Mouse (Mus musculus): Measurements from ENCODE around the gene AC129217.1. TPM values are rescaled to one million over a fixed set of nuclear protein-coding genes. Genes with fewer than 3 reads are reported as not detected.

The AC129217.1 gene
- total and polyA plus RNA-seq, 3 experiments: 0.23 to 53.4 TPM; not detected in 1

DNA sequence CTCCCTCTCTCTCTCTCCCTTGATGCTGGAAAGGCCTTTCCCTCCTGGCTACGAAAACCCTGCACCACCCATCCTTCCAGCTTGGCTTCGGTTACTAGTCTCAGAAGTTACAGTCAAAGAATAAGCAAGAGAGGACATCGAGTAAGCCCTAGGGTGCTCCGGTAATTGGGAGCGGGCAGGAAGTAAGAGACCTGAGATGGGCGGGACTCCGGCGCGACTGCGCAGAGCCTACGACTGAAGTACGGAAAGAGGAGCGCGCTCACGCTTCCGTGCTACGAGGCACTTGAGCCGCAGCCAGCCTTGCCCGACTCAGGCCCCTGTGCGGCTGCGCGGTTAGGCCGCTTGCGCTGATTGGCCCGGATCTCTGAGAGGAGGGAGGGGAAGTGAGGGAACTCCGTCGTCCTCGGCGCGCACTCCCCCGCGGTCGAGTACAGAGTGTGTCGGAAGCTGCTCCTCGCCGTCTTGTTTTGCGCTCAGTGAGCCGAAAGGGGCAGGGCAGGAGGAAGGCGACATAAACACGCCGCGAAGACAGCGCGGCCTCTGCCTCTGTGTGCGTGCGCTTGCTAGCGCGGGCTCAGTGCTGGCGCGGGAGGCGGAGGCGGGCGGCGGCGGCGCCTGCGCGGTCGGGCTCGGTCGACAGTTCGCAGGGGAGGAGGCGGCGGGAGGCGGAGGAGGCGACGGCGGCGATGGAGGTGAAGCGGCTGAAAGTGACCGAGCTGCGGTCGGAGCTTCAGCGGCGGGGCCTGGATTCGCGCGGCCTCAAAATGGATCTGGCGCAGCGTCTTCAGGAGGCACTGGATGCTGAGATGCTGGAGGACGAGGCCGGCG, 9.8 kb upstream of the AC129217.1 start, which contains the start of gene Hnrnpul2 (continued):
- TF ChIP-seq CHD2 (IDR thresholded peaks at IDR 0.05; ENCODE audit: low read length) (no peak), USF2 (IDR thresholded peaks at IDR 0.05; ENCODE audit: borderline replicate concordance in 1 of 2, insufficient read depth in 1 of 2, low read depth in 1 of 2, low read length in 2 of 2) (no peak), BHLHE40 (IDR thresholded peaks at IDR 0.05; ENCODE audit: borderline replicate concordance, low read depth, low read length) (0 out of 2 replicates have a peak, but pooled peaks have one; percentile 12), RCOR1 (IDR thresholded peaks at IDR 0.05; ENCODE audit: low read depth, low read length) (no peak)

DNA sequence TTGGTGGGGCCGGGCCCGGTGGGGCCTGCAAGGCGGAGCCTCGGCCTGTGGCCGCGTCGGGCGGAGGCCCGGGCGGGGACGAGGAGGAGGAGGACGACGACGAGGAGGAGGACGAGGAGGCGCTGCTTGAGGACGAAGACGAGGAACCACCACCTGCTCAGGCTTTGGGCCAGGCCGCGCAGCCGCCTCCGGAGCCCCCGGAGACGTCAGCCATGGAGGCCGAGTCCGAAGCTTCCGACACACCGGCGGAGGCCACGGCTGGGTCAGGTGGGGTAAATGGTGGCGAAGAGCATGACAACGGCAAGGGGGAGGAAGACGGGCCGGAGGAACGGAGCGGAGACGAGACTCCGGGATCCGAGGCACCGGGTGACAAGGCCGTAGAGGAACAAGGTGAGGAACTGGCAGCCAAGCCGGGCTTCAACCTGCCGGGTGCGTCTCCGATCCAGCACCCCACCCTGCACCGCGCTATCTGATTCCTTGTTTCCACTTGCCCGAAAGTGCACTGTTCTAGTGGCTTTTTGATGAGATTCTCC, 9.1 kb upstream of the AC129217.1 start:
- Histone ChIP-seq H3K27me3 (ENCODE audit: control insufficient read depth in 1 of 2, insufficient read depth in 2 of 2, low read length in 2 of 2) (no peaks in the 10 kb centered on the region), H3K36me3 (ENCODE audit: control insufficient read depth in 1 of 2, insufficient read depth in 2 of 2, low read length in 2 of 2) (peaks cover 21 to 28% of the 10 kb centered on the region in 2 experiments), H3K79me2 (ENCODE audit: control insufficient read depth, insufficient read depth, low read length, poor library complexity) (peaks cover 56% of the 10 kb centered on the region), H3K27ac (ENCODE audit: control insufficient read depth, low read depth, low read length) (peak overlapping the region; percentile 98), H3K4me3 (ENCODE audit: control insufficient read depth in 1 of 2, insufficient read depth in 1 of 2, low read depth in 2 of 2, low read length in 2 of 2) (peak overlapping the region; percentile 96 to 98), H3K9me3 (replicated peaks; ENCODE audit: insufficient read depth, low read length) (no peaks in the 10 kb centered on the region), H3K4me1 (ENCODE audit: control insufficient read depth in 1 of 2, insufficient read depth in 2 of 2, low read length in 2 of 2) (peaks cover 5 to 11% of the 10 kb centered on the region in 2 experiments; a peak in 3 of 4 replicates), H3K9ac (ENCODE audit: control insufficient read depth, low read depth, low read length, poor library complexity, severe bottlenecking) (peak overlapping the region; percentile 93)
- TF ChIP-seq ETS1 (IDR thresholded peaks at IDR 0.05; ENCODE audit: low read depth, low read length) (no peak), NELFE (IDR thresholded peaks at IDR 0.05; ENCODE audit: low read depth, low read length) (no peak), POLR2A (IDR thresholded peaks at IDR 0.05; ENCODE audit: control insufficient read depth in 1 of 2, insufficient read depth in 1 of 2, low read depth in 1 of 2, low read length in 2 of 2, poor library complexity in 1 of 2) (peak in 1 of 2 experiments; percentile 34; a peak in 1 of 4 replicates), GABPA (IDR thresholded peaks at IDR 0.05; ENCODE audit: low read depth, low read length) (no peak), UBTF (IDR thresholded peaks at IDR 0.05; ENCODE audit: borderline replicate concordance, insufficient read depth, low read depth, low read length) (peak; percentile 69; the same call in 1 of the 2 replicates), RCOR1 (IDR thresholded peaks at IDR 0.05; ENCODE audit: low read depth, low read length) (no peak), CTCF (IDR thresholded peaks at IDR 0.05 in 2 of 3, conservative IDR thresholded peaks at IDR 0.05 in 1 of 3; ENCODE audit: control insufficient read depth in 1 of 3, insufficient read depth in 1 of 3, low read depth in 2 of 3, low read length in 3 of 3, poor library complexity in 1 of 3, severe bottlenecking in 1 of 3) (no peak), NRF1 (IDR thresholded peaks at IDR 0.05; ENCODE audit: insufficient read depth, low read depth, low read length, poor library complexity, severe bottlenecking) (no peak), CHD1 (IDR thresholded peaks at IDR 0.05; ENCODE audit: low read depth, low read length) (peak; percentile 16; the same call in 1 of the 2 replicates), MAZ (IDR thresholded peaks at IDR 0.05; ENCODE audit: low read depth, low read length) (no peak), JUND (IDR thresholded peaks at IDR 0.05; ENCODE audit: low read depth, low read length) (no peak)
- DNase-seq (ENCODE audit: low read depth, low spot score): peak; percentile 66

GRCm38 (mm10) chr19:8821146-8821545, 8.4 kb upstream of the AC129217.1 start:
- Histone ChIP-seq H3K27me3 (ENCODE audit: control insufficient read depth in 1 of 2, insufficient read depth in 2 of 2, low read length in 2 of 2) (no peaks in the 10 kb centered on the region), H3K4me3 (ENCODE audit: control insufficient read depth in 1 of 2, insufficient read depth in 1 of 2, low read depth in 2 of 2, low read length in 2 of 2) (peak overlapping the region; percentile 96 to 98), H3K9ac (ENCODE audit: control insufficient read depth, low read depth, low read length, poor library complexity, severe bottlenecking) (peak overlapping the region; percentile 93), H3K36me3 (ENCODE audit: control insufficient read depth in 1 of 2, insufficient read depth in 2 of 2, low read length in 2 of 2) (peaks cover 26 to 30% of the 10 kb centered on the region in 2 experiments), H3K79me2 (ENCODE audit: control insufficient read depth, insufficient read depth, low read length, poor library complexity) (peaks cover 53% of the 10 kb centered on the region), H3K27ac (ENCODE audit: control insufficient read depth, low read depth, low read length) (peak overlapping the region; percentile 98), H3K4me1 (ENCODE audit: control insufficient read depth in 1 of 2, insufficient read depth in 2 of 2, low read length in 2 of 2) (peaks cover 5 to 11% of the 10 kb centered on the region in 2 experiments; a peak in 3 of 4 replicates), H3K9me3 (replicated peaks; ENCODE audit: insufficient read depth, low read length) (no peaks in the 10 kb centered on the region)
- DNase-seq (ENCODE audit: low read depth, low spot score): peak; percentile 35
- TF ChIP-seq ZKSCAN1 (IDR thresholded peaks at IDR 0.05; ENCODE audit: low read depth, low read length): no peak
- TF ChIP-seq SIN3A (IDR thresholded peaks at IDR 0.05; ENCODE audit: low read length): no peak; the same call in 1 of the 2 replicates
- TF ChIP-seq ZC3H11A (IDR thresholded peaks at IDR 0.05; ENCODE audit: low read depth, low read length): no peak
- TF ChIP-seq BHLHE40 (IDR thresholded peaks at IDR 0.05; ENCODE audit: borderline replicate concordance, low read depth, low read length): no peak
- TF ChIP-seq MAZ (IDR thresholded peaks at IDR 0.05; ENCODE audit: low read depth, low read length): no peak
- no peak for TF ChIP-seq ZMIZ1 (IDR thresholded peaks at IDR 0.05; ENCODE audit: low read depth, low read length)
- TF ChIP-seq USF2 (IDR thresholded peaks at IDR 0.05; ENCODE audit: borderline replicate concordance in 1 of 2, insufficient read depth in 1 of 2, low read depth in 1 of 2, low read length in 2 of 2): no peak
- TF ChIP-seq MAFK (IDR thresholded peaks at IDR 0.05; ENCODE audit: borderline replicate concordance, low read depth, low read length): no peak
- TF ChIP-seq E2F4 (IDR thresholded peaks at IDR 0.05; ENCODE audit: borderline replicate concordance, low read depth, low read length): no peak
- TF ChIP-seq MYC (IDR thresholded peaks at IDR 0.05; ENCODE audit: low read depth, low read length): no peak
- TF ChIP-seq POLR2A (IDR thresholded peaks at IDR 0.05; ENCODE audit: control insufficient read depth in 1 of 2, insufficient read depth in 1 of 2, low read depth in 1 of 2, low read length in 2 of 2, poor library complexity in 1 of 2): no peak
- no peak for TF ChIP-seq RCOR1 (IDR thresholded peaks at IDR 0.05; ENCODE audit: low read depth, low read length)
- no peak for TF ChIP-seq GABPA (IDR thresholded peaks at IDR 0.05; ENCODE audit: low read depth, low read length)
- no peak for TF ChIP-seq USF1 (IDR thresholded peaks at IDR 0.05; ENCODE audit: low read depth, low read length)
- no peak for TF ChIP-seq TAL1 (IDR thresholded peaks at IDR 0.05; ENCODE audit: low read length)
- TF ChIP-seq JUND (IDR thresholded peaks at IDR 0.05; ENCODE audit: low read depth, low read length): no peak
- no peak for TF ChIP-seq UBTF (IDR thresholded peaks at IDR 0.05; ENCODE audit: borderline replicate concordance, insufficient read depth, low read depth, low read length)
- TF ChIP-seq SMC3 (IDR thresholded peaks at IDR 0.05; ENCODE audit: low read depth, low read length): no peak
